Mouse (Mus musculus) forebrain, embryonic 15.5 days (tissue): ENCODE measurements around the gene Card9. TPM values are rescaled to one million over a fixed set of nuclear protein-coding genes. Genes with fewer than 3 reads are reported as not detected.

ENCODE experiments used
- ATAC-seq: fragments of 200-750 bp; cut with Nextera tagmentation; replicated peaks from 2 replicates; pipeline ENCODE4 v1.8.0; 2017; ENCODE audit warnings: mild to moderate bottlenecking, moderate TSS enrichment, moderate library complexity
- H3K27ac ChIP-seq: fragments of 300-500 bp; sonication (generic); replicated peaks from 2 replicates; pipeline ENCODE4 v1.5.1; 2015; ENCODE audit warnings: mild to moderate bottlenecking, inconsistent platforms
- H3K27me3 ChIP-seq: fragments of 300-500 bp; sonication (generic); 2 replicates; pipeline ENCODE4 v1.6.1; 2015; ENCODE audit warnings: inconsistent platforms
- H3K36me3 ChIP-seq: fragments of 300-500 bp; sonication (generic); 2 replicates; pipeline ENCODE4 v1.6.1; 2015; ENCODE audit warnings: mild to moderate bottlenecking, inconsistent platforms
- H3K4me1 ChIP-seq: fragments of 300-500 bp; sonication (generic); 2 replicates; pipeline ENCODE4 v1.6.1; 2015; ENCODE audit warnings: inconsistent platforms
- H3K4me2 ChIP-seq: fragments of 300-500 bp; sonication (generic); replicated peaks from 2 replicates; pipeline ENCODE4 v1.6.1; 2015; ENCODE audit warnings: mild to moderate bottlenecking, inconsistent platforms
- H3K4me3 ChIP-seq: fragments of 300-500 bp; sonication (generic); 2 replicates; pipeline ENCODE4 v1.5.1; 2015; ENCODE audit warnings: mild to moderate bottlenecking, inconsistent platforms
- H3K9ac ChIP-seq: fragments of 300-500 bp; sonication (generic); replicated peaks from 2 replicates; pipeline ENCODE4 v1.6.1; 2015; ENCODE audit warnings: mild to moderate bottlenecking, inconsistent platforms
- H3K9me3 ChIP-seq: fragments of 300-500 bp; sonication (generic); 2 replicates; pipeline ENCODE4 v1.6.1; 2016; ENCODE audit warnings: inconsistent platforms
- whole genome bisulfite sequencing: fragments of 180-500 bp; shearing (Covaris S2); methylation state at CpG from one replicate; pipeline ENCODE4 v1.1.7; 2015; ENCODE audit warnings: mixed read lengths; 5-methylcytosine and 5-hydroxymethylcytosine counted together
- polyA plus RNA-seq: library from polyadenylated mRNA; unstranded; fragments of >200 nt; fragmentation: Nextera tagmentation; extraction: Ambion mirVana; gene quantifications from 2 replicates; pipeline ENCODE4 v1.2.1, GENCODE M21; 2015

The Card9 gene
- polyA plus RNA-seq, 1 experiment from 2014 or later, result 1.4 TPM

DNA sequence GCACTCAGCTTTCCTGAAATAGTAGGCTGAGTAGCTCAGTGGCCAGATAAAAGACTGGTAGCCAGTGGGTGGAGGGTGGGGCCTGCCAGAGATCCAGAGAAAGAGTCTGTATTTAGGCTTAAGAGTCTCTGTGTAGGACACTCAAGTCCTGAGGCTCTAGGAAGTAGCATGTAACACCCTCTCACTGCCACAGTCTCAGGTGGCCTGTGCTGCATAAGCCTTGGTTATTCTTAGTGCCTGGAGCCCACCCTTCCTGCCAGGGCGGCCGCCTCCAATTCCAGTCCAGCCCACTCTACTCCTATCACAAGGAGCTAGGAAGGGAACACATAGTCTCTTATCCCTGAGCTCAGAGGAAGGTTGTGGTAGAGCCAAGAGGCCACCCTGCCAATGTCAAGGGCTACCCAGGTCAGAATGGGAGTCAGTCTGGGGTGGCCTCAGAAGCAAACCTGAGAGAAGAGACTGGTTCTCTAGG, 19.2 kb downstream of the Card9 start:
- no peaks in the 10 kb centered on the region for H3K27me3 ChIP-seq

DNA sequence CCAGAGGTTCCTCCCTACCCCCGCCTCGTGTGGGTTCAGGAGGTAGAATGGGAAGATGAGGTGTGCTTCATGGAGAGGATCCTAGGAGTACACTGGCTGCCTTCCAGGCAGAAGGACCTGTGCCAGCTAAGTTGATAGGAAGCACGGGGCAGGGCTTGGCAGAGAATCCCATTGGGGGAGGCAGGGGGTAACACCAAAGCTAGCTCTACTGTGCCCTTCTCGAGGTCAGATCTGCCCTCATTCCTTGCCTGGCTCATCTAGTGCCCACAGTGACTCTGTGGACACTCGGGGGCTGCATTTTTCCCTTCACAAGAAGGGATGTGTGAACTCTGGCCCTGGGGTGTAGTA, 21.5 kb downstream of the Card9 start:
- H3K4me2 ChIP-seq, result no peak overlapping the region
- no peaks in the 10 kb centered on the region for H3K27me3 ChIP-seq
- no peak overlapping the region for H3K27ac ChIP-seq
- H3K9me3 ChIP-seq, result no peaks in the 10 kb centered on the region
- 79% methylated on average over 5 of the region's 5 CpGs for WGBS
- peaks cover 42% of the 10 kb centered on the region for H3K36me3 ChIP-seq
- no peak for ATAC-seq
- no peaks in the 10 kb centered on the region; the same call in 1 of the 2 replicates for H3K4me1 ChIP-seq
- H3K9ac ChIP-seq, result no peak overlapping the region
- H3K4me3 ChIP-seq, result no peak overlapping the region

More for the DNA sequence above, 19.2 kb downstream of the Card9 start:
- no peak overlapping the region for H3K27ac ChIP-seq
- peaks cover 64% of the 10 kb centered on the region for H3K36me3 ChIP-seq
- no peaks in the 10 kb centered on the region; the same call in 1 of the 2 replicates for H3K4me1 ChIP-seq
- no peak overlapping the region for H3K4me3 ChIP-seq
- H3K4me2 ChIP-seq, result no peak overlapping the region
- WGBS, result 93% methylated on average over 2 of the region's 2 CpGs
- H3K9ac ChIP-seq, result no peak overlapping the region
- no peak for ATAC-seq
- no peaks in the 10 kb centered on the region for H3K9me3 ChIP-seq

DNA sequence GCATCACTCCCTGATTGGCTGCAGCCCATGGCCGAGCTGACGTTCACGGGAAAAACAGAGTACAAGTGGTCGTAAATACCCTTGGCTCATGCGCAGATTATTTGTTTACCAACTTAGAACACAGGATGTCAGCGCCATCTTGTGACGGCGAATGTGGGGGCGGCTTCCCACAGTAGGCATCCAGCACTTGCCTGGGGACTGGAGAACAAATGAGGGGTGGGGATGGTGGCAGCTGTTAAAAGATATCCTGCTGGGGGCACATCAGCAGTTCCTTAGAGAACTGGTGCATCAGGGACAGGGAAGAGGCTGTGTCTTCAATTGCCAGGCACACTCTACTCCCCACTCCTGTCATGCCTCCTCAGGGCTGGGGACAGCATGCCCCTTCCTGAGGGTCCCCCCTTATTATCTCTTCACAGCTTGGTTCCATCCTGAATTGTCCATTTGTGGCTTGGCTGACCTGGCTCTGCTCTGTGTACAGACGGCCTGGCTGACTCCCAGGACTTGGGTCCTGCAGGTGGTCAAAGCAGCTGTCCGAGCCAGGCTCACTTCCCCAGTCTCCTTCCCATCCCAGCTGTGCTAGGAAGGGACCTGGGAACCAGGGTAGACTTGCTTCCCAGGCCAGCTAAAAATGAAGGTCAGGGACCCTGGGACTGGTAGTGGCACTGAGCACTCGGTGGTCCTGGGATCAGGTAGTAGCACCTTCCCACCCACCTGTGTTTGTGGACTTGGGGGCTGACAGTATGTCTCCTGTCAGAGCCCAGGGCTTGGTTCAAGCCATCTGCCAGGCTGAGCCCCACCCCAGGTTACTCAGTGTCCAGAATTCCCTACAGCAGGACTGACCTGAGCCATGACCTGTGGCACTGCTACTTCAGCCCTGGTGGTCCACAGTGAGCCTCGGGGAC, 22.2 kb downstream of the Card9 start:
- H3K36me3 ChIP-seq, result peaks cover 36% of the 10 kb centered on the region

DNA sequence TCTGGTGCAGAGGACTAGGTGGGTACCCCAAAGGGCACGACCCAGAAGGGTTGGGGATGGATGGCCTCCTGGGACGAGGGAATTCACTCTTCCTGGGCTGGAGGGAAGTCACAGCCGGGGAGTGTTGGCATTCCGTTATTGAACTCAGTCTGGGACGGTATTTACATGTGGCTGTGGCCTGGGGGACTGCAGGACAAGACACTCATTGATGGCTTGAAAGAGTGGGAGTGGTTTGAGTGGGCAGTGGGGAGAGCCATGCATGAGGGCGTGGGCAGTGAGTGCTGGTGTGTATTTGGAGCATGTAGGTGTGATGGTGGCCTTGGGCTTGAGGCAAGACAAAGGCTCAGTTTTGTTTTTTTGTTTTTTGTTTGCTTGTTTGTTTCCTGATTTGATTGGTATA, 30.0 kb downstream of the Card9 start:
- Histone ChIP-seq H3K9me3 (no peaks in the 10 kb centered on the region), H3K27ac (no peak overlapping the region), H3K27me3 (no peaks in the 10 kb centered on the region), H3K4me1 (no peaks in the 10 kb centered on the region), H3K4me3 (no peak overlapping the region), H3K9ac (no peak overlapping the region), H3K36me3 (peaks cover 55% of the 10 kb centered on the region), H3K4me2 (no peak overlapping the region)
- WGBS, result 84% methylated on average over 6 of the region's 6 CpGs
- ATAC-seq, result 0 out of 2 replicates have a peak, but pooled peaks have one; percentile 37

More for the DNA sequence above, 22.2 kb downstream of the Card9 start:
- H3K9me3 ChIP-seq, result no peaks in the 10 kb centered on the region
- no peak for ATAC-seq
- H3K4me1 ChIP-seq, result no peaks in the 10 kb centered on the region; the same call in 1 of the 2 replicates
- H3K4me2 ChIP-seq, result no peak overlapping the region
- no peak overlapping the region for H3K27ac ChIP-seq
- H3K4me3 ChIP-seq, result no peak overlapping the region
- H3K27me3 ChIP-seq, result no peaks in the 10 kb centered on the region
- WGBS, result 76% methylated on average over 9 of the region's 13 CpGs
- H3K9ac ChIP-seq, result no peak overlapping the region

DNA sequence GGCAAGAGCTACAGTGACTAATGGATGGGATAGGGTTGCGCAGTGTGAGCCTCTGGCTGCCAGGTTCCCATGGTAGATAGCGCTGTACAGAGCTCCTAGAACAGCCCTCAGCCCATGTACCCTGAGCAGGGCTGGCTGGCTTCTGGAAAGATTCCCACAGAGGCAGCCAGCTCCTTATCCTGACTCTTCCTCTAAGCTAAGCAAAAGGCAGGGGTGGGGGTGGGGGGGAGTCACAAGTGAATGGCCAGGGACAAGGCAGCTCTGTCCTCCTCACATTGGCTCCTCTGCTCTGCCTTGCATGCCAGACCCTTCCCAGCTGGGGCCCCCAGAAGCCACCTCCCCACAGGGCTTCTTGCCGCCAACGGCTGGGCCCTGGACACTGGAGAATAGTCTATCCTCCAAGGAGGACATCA, 30.7 kb downstream of the Card9 start:
- Histone ChIP-seq H3K27ac (no peak overlapping the region), H3K9ac (no peak overlapping the region), H3K27me3 (no peaks in the 10 kb centered on the region), H3K9me3 (no peaks in the 10 kb centered on the region), H3K4me1 (no peaks in the 10 kb centered on the region), H3K4me2 (no peak overlapping the region), H3K4me3 (no peak overlapping the region), H3K36me3 (peaks cover 61% of the 10 kb centered on the region)
- no peak for ATAC-seq
- WGBS, result 93% methylated on average over 4 of the region's 4 CpGs

DNA sequence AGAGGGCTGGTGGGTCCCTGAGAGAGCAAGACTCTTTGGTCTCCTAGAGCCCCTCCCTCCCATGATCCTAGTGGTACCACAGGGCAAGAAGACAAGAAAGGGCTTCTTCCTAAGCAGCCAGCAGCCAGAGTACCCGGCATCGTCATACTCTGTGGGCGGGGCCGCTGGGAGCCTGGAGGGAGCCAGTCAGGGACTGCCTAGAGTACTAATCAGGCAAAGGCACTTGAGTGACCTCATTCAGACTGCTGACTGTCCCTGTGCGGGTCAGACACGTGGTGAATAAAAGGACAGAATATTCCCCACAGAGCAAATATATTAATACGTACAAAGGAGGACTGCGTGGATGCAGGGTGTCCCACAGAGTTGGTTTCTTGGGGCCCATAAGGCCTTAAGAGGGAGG, 31.3 kb downstream of the Card9 start:
- Histone ChIP-seq H3K9ac (no peak overlapping the region), H3K4me2 (no peak overlapping the region), H3K9me3 (no peaks in the 10 kb centered on the region), H3K27me3 (no peaks in the 10 kb centered on the region), H3K27ac (no peak overlapping the region), H3K4me1 (no peaks in the 10 kb centered on the region), H3K4me3 (no peak overlapping the region), H3K36me3 (peaks cover 68% of the 10 kb centered on the region)
- no peak; the same call in 1 of the 2 replicates for ATAC-seq
- WGBS, result 54% methylated on average over 8 of the region's 8 CpGs

DNA sequence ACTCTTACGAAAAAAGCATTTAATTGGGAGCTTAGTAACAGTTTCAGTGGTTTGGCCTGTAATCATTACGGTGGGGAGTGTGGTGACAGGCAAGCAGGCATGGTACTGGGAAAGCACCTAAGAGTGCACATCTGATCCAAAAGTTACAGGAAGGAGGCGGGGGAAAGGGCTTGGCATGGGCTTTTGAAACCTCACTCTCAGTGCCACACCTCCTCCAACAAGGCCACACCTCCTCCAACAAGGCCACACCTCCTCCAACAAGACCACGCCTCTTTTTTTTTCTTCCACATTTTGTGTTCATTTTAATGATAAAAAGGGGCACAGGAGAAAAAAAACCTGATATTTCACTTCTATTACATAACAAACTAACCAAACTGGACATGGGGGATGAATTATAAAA, 32.9 kb downstream of the Card9 start:
- no peak overlapping the region for H3K4me3 ChIP-seq
- H3K4me2 ChIP-seq, result no peak overlapping the region
- no peaks in the 10 kb centered on the region for H3K9me3 ChIP-seq
- 86% methylated on average over 4 of the region's 4 CpGs for WGBS
- no peaks in the 10 kb centered on the region for H3K27me3 ChIP-seq
- ATAC-seq, result no peak
- no peak overlapping the region for H3K9ac ChIP-seq
- no peak overlapping the region for H3K27ac ChIP-seq
- H3K36me3 ChIP-seq, result peaks cover 81% of the 10 kb centered on the region
- no peaks in the 10 kb centered on the region for H3K4me1 ChIP-seq

DNA sequence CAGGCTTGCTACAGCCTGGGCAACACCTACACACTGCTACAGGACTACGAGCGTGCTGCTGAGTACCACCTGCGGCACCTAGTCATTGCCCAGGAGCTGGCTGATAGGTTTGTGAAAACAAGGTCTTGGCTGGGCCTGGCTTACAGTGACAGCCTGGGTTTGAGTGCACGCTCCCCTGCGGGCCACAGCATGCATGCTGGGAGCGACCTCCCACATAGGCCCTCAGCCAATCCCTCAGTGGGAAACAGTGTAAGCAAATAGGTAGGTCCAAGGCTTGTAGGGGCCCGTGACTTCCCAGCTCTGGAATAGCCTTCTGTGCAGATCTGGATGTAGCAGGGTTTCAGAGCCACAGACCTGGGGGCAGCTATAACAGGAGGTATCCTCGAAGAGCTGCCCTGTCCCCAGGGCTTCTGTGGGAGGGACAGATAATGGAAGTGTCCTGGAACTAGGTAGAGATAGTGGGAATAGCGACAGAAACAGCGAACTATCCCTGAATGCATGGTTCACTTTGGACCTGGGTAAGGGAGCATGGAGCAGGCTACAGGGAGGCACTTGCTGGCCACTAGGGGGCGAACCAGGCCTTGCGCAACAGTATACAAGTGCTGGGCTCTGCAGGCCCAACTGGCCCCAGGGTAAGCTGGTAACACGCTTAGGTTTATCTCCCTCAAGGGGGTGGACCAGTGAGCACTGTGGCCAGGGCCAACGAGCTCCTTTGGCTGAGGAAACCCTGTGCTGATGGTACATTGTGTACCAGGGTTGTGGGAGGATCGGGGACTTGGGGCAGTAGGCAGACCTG, 35.1 kb downstream of the Card9 start:
- WGBS, result 67% methylated on average over 15 of the region's 15 CpGs
- H3K27me3 ChIP-seq, result no peaks in the 10 kb centered on the region
- H3K27ac ChIP-seq, result no peak overlapping the region
- peaks cover 67% of the 10 kb centered on the region for H3K36me3 ChIP-seq
- H3K4me3 ChIP-seq, result no peak overlapping the region
- no peak overlapping the region for H3K4me2 ChIP-seq
- no peak overlapping the region for H3K9ac ChIP-seq
- no peaks in the 10 kb centered on the region for H3K4me1 ChIP-seq
- peak; percentile 66; the same call in 1 of the 2 replicates for ATAC-seq
- H3K9me3 ChIP-seq, result no peaks in the 10 kb centered on the region

DNA sequence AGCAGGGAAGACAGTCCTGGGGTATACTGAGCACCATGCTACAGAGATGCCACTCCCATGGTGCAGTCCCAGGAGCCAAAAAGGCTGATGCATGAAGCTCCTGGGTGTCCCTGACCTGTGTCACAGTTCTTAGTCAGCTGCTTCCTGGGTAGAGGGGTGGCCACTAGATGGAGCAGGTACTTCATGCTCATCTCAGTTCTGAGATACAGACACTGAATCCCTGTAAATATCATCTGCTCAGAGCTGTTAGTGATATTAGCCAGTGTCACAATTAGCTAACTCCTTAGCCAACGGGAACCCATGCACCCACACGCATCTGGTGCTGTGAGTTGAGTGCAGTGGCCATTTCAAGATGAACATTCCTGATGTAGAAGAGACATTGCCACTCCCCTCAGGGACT, 35.8 kb downstream of the Card9 start:
- Histone ChIP-seq H3K4me1 (peaks cover 4% of the 10 kb centered on the region), H3K9me3 (no peaks in the 10 kb centered on the region), H3K9ac (no peak overlapping the region), H3K4me2 (no peak overlapping the region), H3K4me3 (no peak overlapping the region), H3K36me3 (peaks cover 61% of the 10 kb centered on the region), H3K27me3 (no peaks in the 10 kb centered on the region), H3K27ac (no peak overlapping the region)
- ATAC-seq, result no peak
- WGBS, result 91% methylated on average over 2 of the region's 2 CpGs

DNA sequence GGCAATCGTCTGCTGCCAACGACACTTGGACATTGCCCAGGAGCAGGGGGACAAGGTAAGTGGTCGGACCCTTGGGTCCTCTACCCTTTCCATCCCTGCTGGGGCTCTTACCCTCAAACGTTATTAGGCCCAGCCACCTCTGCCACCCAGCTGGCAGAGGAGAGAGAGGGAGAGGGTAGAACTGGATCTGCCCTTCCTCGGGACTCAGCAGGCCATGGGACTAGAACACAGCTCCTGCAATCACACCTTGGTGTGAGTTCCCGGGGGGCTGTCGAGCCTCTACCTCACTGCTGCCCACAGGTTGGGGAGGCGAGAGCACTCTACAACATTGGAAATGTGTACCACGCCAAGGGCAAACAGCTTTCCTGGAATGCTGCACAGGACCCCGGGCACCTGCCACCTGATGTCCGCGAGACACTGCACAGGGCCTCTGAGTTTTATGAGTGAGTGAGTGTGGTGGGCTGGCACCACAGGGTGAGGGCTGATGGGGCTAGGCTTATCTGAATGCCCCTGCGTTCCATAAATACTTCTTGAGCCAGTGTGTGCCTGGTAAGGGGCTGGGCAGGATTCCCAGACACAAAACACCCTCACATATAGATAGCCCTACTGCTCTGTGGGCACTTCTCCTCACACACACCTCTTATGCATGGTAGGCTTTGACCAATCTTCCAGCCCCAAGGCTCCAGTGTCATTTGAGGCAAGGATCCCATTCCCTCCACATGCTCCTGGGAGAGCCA, 37.0 kb downstream of the Card9 start:
- Histone ChIP-seq H3K36me3 (peaks cover 54% of the 10 kb centered on the region), H3K9ac (no peak overlapping the region), H3K4me1 (peaks cover 16% of the 10 kb centered on the region), H3K4me3 (no peak overlapping the region), H3K27me3 (no peaks in the 10 kb centered on the region), H3K27ac (no peak overlapping the region), H3K9me3 (no peaks in the 10 kb centered on the region), H3K4me2 (no peak overlapping the region)
- ATAC-seq, result no peak
- WGBS, result 94% methylated on average over 13 of the region's 13 CpGs

DNA sequence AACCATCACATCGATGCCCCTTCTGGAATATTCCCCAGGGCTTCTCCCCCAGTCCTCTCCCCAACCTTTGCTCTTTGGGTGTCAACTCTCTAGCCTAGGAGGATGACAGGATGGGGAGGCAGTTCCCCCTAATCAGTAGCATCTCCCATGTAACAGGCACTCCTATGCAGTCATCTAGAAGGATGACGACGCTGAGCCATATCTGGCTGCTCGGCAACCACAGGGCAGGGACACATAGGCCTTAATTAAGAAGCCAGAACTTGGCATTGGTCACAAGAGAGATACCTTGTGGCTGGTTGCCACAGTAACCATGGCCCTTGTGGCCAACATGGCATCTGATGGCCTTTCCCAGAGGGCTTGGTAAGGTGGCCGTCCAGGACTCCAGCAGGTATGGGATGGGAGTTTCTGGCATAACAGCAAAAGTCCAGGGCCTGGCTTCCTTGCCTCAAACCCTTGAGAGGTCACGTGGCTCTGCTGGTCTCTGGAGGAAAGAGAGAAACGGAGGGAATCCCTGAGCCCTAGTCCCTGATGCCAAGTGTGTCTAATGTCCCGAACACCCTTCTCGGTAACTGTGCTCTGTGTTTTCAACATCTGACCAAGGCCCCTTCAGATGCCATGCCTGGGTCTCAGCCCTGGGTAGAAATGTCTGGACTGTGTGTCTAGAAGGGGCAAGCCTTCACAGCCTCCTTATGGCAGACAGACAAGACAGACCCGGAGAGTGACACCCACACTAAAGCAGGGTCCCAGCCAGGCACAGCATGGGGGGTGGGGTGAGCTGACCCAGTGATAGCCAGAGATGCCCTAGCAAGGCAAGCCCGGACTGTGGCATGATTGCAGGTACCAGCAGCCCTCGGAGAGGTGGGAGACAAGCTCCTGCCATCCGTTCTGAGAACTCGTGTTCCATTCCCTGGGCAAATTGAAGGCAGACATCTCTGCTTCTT, 40.2 kb downstream of the Card9 start:
- Histone ChIP-seq H3K4me2 (no peak overlapping the region), H3K36me3 (peaks cover 28% of the 10 kb centered on the region), H3K4me3 (no peak overlapping the region), H3K9me3 (no peaks in the 10 kb centered on the region), H3K27me3 (no peaks in the 10 kb centered on the region), H3K9ac (no peak overlapping the region), H3K27ac (no peak overlapping the region), H3K4me1 (peaks cover 41% of the 10 kb centered on the region)
- whole genome bisulfite sequencing, result 84% methylated on average over 14 of the region's 14 CpGs
- no peak for ATAC-seq
